Mouse (Mus musculus): ENCODE data around the gene Frem2. TPM values are rescaled to one million over a fixed set of nuclear protein-coding genes. Genes with fewer than 3 reads are reported as not detected.
A peak's percentile ranks its signal among the peaks of the same experiment; 100 is the strongest.

Frem2 gene
- polyA plus RNA-seq, 1 experiment from 2014 or later, result 15.1 TPM

GRCm38 (mm10) chr3:53486996-53487576 lies 170.1 kb downstream of the Frem2 start:
- no peaks in the 10 kb centered on the region for H3K27me3 ChIP-seq (ENCODE audit: insufficient read depth, low read length)
- no peak for ATAC-seq (ENCODE audit: low FRiP score, low TSS enrichment)
- H3K9me3 ChIP-seq (ENCODE audit: low read length), result no peaks in the 10 kb centered on the region
- H3K4me2 ChIP-seq (replicated peaks; ENCODE audit: low read depth, low read length), result no peak overlapping the region
- no peak overlapping the region for H3K27ac ChIP-seq (ENCODE audit: low read length)
- H3K36me3 ChIP-seq (ENCODE audit: insufficient read depth, low read length), result peaks cover 5% of the 10 kb centered on the region; the same call in 1 of the 2 replicates
- 54% methylated on average over 9 of the region's 9 CpGs for WGBS
- H3K4me1 ChIP-seq (ENCODE audit: insufficient read depth, low read length), result peaks cover 15% of the 10 kb centered on the region
- H3K4me3 ChIP-seq (ENCODE audit: low read length), result no peak overlapping the region
- no peak overlapping the region for H3K9ac ChIP-seq (replicated peaks; ENCODE audit: low read length)

GRCm38 (mm10) chr3:53486561-53486960 lies 170.6 kb downstream of the Frem2 start:
- Histone ChIP-seq H3K9ac (replicated peaks; ENCODE audit: low read length) (no peak overlapping the region), H3K4me3 (ENCODE audit: low read length) (no peak overlapping the region), H3K4me2 (replicated peaks; ENCODE audit: low read depth, low read length) (no peak overlapping the region), H3K27ac (ENCODE audit: low read length) (no peak overlapping the region), H3K4me1 (ENCODE audit: insufficient read depth, low read length) (peaks cover 15% of the 10 kb centered on the region), H3K27me3 (ENCODE audit: insufficient read depth, low read length) (no peaks in the 10 kb centered on the region), H3K9me3 (ENCODE audit: low read length) (no peaks in the 10 kb centered on the region), H3K36me3 (ENCODE audit: insufficient read depth, low read length) (peaks cover 9% of the 10 kb centered on the region; the same call in 1 of the 2 replicates)
- WGBS, result 69% methylated on average over 10 of the region's 10 CpGs
- no peak for ATAC-seq (ENCODE audit: low FRiP score, low TSS enrichment)

- H3K4me1 ChIP-seq (ENCODE audit: insufficient read depth, low read length), result peaks cover 15% of the 10 kb centered on the region
- no peak for ATAC-seq (ENCODE audit: low FRiP score, low TSS enrichment)
- H3K36me3 ChIP-seq (ENCODE audit: insufficient read depth, low read length), result peaks cover 31% of the 10 kb centered on the region
- no peaks in the 10 kb centered on the region for H3K9me3 ChIP-seq (ENCODE audit: low read length)
- H3K4me2 ChIP-seq (replicated peaks; ENCODE audit: low read depth, low read length), result no peak overlapping the region
- H3K27me3 ChIP-seq (ENCODE audit: insufficient read depth, low read length), result no peaks in the 10 kb centered on the region
- H3K4me3 ChIP-seq (ENCODE audit: low read length), result no peak overlapping the region
- WGBS, result 81% methylated on average over 8 of the region's 8 CpGs
- H3K27ac ChIP-seq (ENCODE audit: low read length), result no peak overlapping the region
- no peak overlapping the region for H3K9ac ChIP-seq (replicated peaks; ENCODE audit: low read length)
These were observed 173.6 kb downstream of the Frem2 start for GRCm38 (mm10) chr3:53483414-53484059.

- no peaks in the 10 kb centered on the region for H3K27me3 ChIP-seq (ENCODE audit: insufficient read depth, low read length)
- WGBS, result 97% methylated on average over 30 of the region's 30 CpGs
- peaks cover 72% of the 10 kb centered on the region for H3K36me3 ChIP-seq (ENCODE audit: insufficient read depth, low read length)
- ATAC-seq (ENCODE audit: low FRiP score, low TSS enrichment), result peak; percentile 44; the same call in 1 of the 2 replicates
- H3K4me3 ChIP-seq (ENCODE audit: low read length), result no peak overlapping the region
- no peak overlapping the region for H3K4me2 ChIP-seq (replicated peaks; ENCODE audit: low read depth, low read length)
- H3K9me3 ChIP-seq (ENCODE audit: low read length), result no peaks in the 10 kb centered on the region
- no peak overlapping the region for H3K9ac ChIP-seq (replicated peaks; ENCODE audit: low read length)
- no peak overlapping the region for H3K27ac ChIP-seq (ENCODE audit: low read length)
- H3K4me1 ChIP-seq (ENCODE audit: insufficient read depth, low read length), result no peaks in the 10 kb centered on the region
These were observed 178.6 kb downstream of the Frem2 start for GRCm38 (mm10) chr3:53478419-53479046.

- Histone ChIP-seq H3K4me2 (replicated peaks; ENCODE audit: low read depth, low read length) (no peak overlapping the region), H3K9ac (replicated peaks; ENCODE audit: low read length) (no peak overlapping the region), H3K27ac (ENCODE audit: low read length) (no peak overlapping the region), H3K4me3 (ENCODE audit: low read length) (no peak overlapping the region), H3K4me1 (ENCODE audit: insufficient read depth, low read length) (no peaks in the 10 kb centered on the region), H3K27me3 (ENCODE audit: insufficient read depth, low read length) (no peaks in the 10 kb centered on the region), H3K36me3 (ENCODE audit: insufficient read depth, low read length) (peaks cover 82% of the 10 kb centered on the region), H3K9me3 (ENCODE audit: low read length) (no peaks in the 10 kb centered on the region)
- peak; percentile 52; the same call in 1 of the 2 replicates for ATAC-seq (ENCODE audit: low FRiP score, low TSS enrichment)
- 68% methylated on average over 17 of the region's 17 CpGs for WGBS
These were observed 179.7 kb downstream of the Frem2 start for GRCm38 (mm10) chr3:53477468-53477867.

- 53% methylated on average over 6 of the region's 6 CpGs for WGBS
- no peak overlapping the region for H3K27ac ChIP-seq (ENCODE audit: low read length)
- no peak overlapping the region for H3K4me2 ChIP-seq (replicated peaks; ENCODE audit: low read depth, low read length)
- no peak overlapping the region for H3K9ac ChIP-seq (replicated peaks; ENCODE audit: low read length)
- ATAC-seq (ENCODE audit: low FRiP score, low TSS enrichment), result 0 out of 2 replicates have a peak, but pooled peaks have one; percentile 52
- H3K27me3 ChIP-seq (ENCODE audit: insufficient read depth, low read length), result no peaks in the 10 kb centered on the region
- no peaks in the 10 kb centered on the region for H3K4me1 ChIP-seq (ENCODE audit: insufficient read depth, low read length)
- no peaks in the 10 kb centered on the region for H3K9me3 ChIP-seq (ENCODE audit: low read length)
- H3K36me3 ChIP-seq (ENCODE audit: insufficient read depth, low read length), result peaks cover 84% of the 10 kb centered on the region
- no peak overlapping the region for H3K4me3 ChIP-seq (ENCODE audit: low read length)
These were observed 181.3 kb downstream of the Frem2 start for GRCm38 (mm10) chr3:53475889-53476288.

- 76% methylated on average over 4 of the region's 4 CpGs for WGBS
- Histone ChIP-seq H3K4me3 (ENCODE audit: low read length) (no peak overlapping the region), H3K27ac (ENCODE audit: low read length) (no peak overlapping the region), H3K27me3 (ENCODE audit: insufficient read depth, low read length) (no peaks in the 10 kb centered on the region), H3K4me1 (ENCODE audit: insufficient read depth, low read length) (no peaks in the 10 kb centered on the region), H3K9ac (replicated peaks; ENCODE audit: low read length) (no peak overlapping the region), H3K36me3 (ENCODE audit: insufficient read depth, low read length) (peaks cover 83% of the 10 kb centered on the region), H3K9me3 (ENCODE audit: low read length) (no peaks in the 10 kb centered on the region), H3K4me2 (replicated peaks; ENCODE audit: low read depth, low read length) (no peak overlapping the region)
- no peak for ATAC-seq (ENCODE audit: low FRiP score, low TSS enrichment)
These were observed 183.0 kb downstream of the Frem2 start for GRCm38 (mm10) chr3:53474179-53474578.

GRCm38 (mm10) chr3:53472061-53472460 lies 185.1 kb downstream of the Frem2 start:
- no peak overlapping the region for H3K9ac ChIP-seq (replicated peaks; ENCODE audit: low read length)
- H3K27me3 ChIP-seq (ENCODE audit: insufficient read depth, low read length), result no peaks in the 10 kb centered on the region
- no peak overlapping the region for H3K4me2 ChIP-seq (replicated peaks; ENCODE audit: low read depth, low read length)
- H3K4me1 ChIP-seq (ENCODE audit: insufficient read depth, low read length), result 0 out of 2 replicates have a peak, but pooled peaks cover 5% of the 10 kb centered on the region
- peak overlapping the region; percentile 34; the same call in 1 of the 2 replicates for H3K27ac ChIP-seq (ENCODE audit: low read length)
- no peaks in the 10 kb centered on the region for H3K9me3 ChIP-seq (ENCODE audit: low read length)
- WGBS, result 88% methylated on average over 5 of the region's 5 CpGs
- no peak for ATAC-seq (ENCODE audit: low FRiP score, low TSS enrichment)
- no peak overlapping the region for H3K4me3 ChIP-seq (ENCODE audit: low read length)
- H3K36me3 ChIP-seq (ENCODE audit: insufficient read depth, low read length), result peaks cover 66% of the 10 kb centered on the region

- Histone ChIP-seq H3K36me3 (ENCODE audit: insufficient read depth, low read length) (peaks cover 47% of the 10 kb centered on the region), H3K27ac (ENCODE audit: low read length) (no peak overlapping the region), H3K4me2 (replicated peaks; ENCODE audit: low read depth, low read length) (no peak overlapping the region), H3K9ac (replicated peaks; ENCODE audit: low read length) (no peak overlapping the region), H3K9me3 (ENCODE audit: low read length) (no peaks in the 10 kb centered on the region), H3K4me1 (ENCODE audit: insufficient read depth, low read length) (peaks cover 24% of the 10 kb centered on the region), H3K27me3 (ENCODE audit: insufficient read depth, low read length) (no peaks in the 10 kb centered on the region), H3K4me3 (ENCODE audit: low read length) (no peak overlapping the region)
- WGBS, result 91% methylated on average over 5 of the region's 5 CpGs
- ATAC-seq (ENCODE audit: low FRiP score, low TSS enrichment), result no peak
These were observed 187.5 kb downstream of the Frem2 start for GRCm38 (mm10) chr3:53469650-53470049.

GRCm38 (mm10) chr3:53467356-53467755 lies 189.8 kb downstream of the Frem2 start:
- H3K4me3 ChIP-seq (ENCODE audit: low read length), result no peak overlapping the region
- WGBS, result 77% methylated on average over 5 of the region's 5 CpGs
- no peak for ATAC-seq (ENCODE audit: low FRiP score, low TSS enrichment)
- H3K4me1 ChIP-seq (ENCODE audit: insufficient read depth, low read length), result peaks cover 25% of the 10 kb centered on the region
- H3K27ac ChIP-seq (ENCODE audit: low read length), result no peak overlapping the region
- no peaks in the 10 kb centered on the region for H3K27me3 ChIP-seq (ENCODE audit: insufficient read depth, low read length)
- H3K36me3 ChIP-seq (ENCODE audit: insufficient read depth, low read length), result peaks cover 24% of the 10 kb centered on the region
- H3K4me2 ChIP-seq (replicated peaks; ENCODE audit: low read depth, low read length), result no peak overlapping the region
- no peaks in the 10 kb centered on the region for H3K9me3 ChIP-seq (ENCODE audit: low read length)
- no peak overlapping the region for H3K9ac ChIP-seq (replicated peaks; ENCODE audit: low read length)
